ENCODE assay signal across 26 mouse cellular contexts in genomic region chr3:46828676-46829075, GRCm38 (mm10).
A peak's percentile ranks its signal among the peaks of the same experiment; 100 is the strongest.
DNase-seq lines count a peak whose midpoint lies in the region; ATAC-seq and TF ChIP-seq lines count a peak whose summit lies in the region.
"Had no signal": no experiment of that assay in that cellular context is flagged by ENCODE, and none has a peak within 500 bp of the region (broad histone marks: within the 10 kb centered on the region; RNA-seq: fewer than 3 reads in every experiment).

No protein-coding gene starts in this region.

- DNase-seq in lung, embryonic 14.5 days: peak; percentile 4
- DNase-seq in lung, postnatal 10 days: no peak
- peak; percentile 25 for DNase-seq in 3T3-L1 (ENCODE audit: low read depth, low spot score)
- peak; percentile 11 for DNase-seq in MEL (ENCODE audit: low read depth, low spot score)
- peak; percentile 1 for DNase-seq in mesoderm, embryonic 11.5 days (ENCODE audit: low read depth, low spot score)
- DNase-seq in urinary bladder, postnatal 25 days (ENCODE audit: low spot score): no peak
- no peak for DNase-seq in c-Kit-positive CD71-positive TER-119-positive erythroid progenitor cells, embryonic 14.5 days (ENCODE audit: low spot score)
- no peak for DNase-seq in cerebellum, adult 18-20 months
- DNase-seq: adrenal gland, adult 8-10 months; adrenal gland, postnatal 14 days; adrenal gland, postnatal 36 days; B cell, adult 2 months; cerebellum, adult 11 months; cerebellum, adult 2 months; cerebellum, adult 9-10 months; cerebellum, postnatal 10 days; cerebellum, postnatal 25 days; forebrain, postnatal 0 days had no signal

- no peaks in the 10 kb centered on the region for H3K4me1 ChIP-seq in lung, embryonic 14.5 days (ENCODE audit: insufficient read depth)
- H3K4me1 ChIP-seq in MEL (ENCODE audit: control insufficient read depth in 1 of 2, insufficient read depth in 2 of 2, low read length in 2 of 2): peaks cover 0 to 2% of the 10 kb centered on the region in 2 experiments; a peak in 1 of 4 replicates
- H3K4me1 ChIP-seq: embryonic facial prominence, embryonic 13.5 days; forebrain, embryonic 13.5 days; forebrain, embryonic 15.5 days had no signal

- H3K4me3 ChIP-seq in lung, embryonic 14.5 days (ENCODE audit: low read depth, low read length): no peak overlapping the region
- H3K4me3 ChIP-seq in MEL (ENCODE audit: control insufficient read depth in 1 of 2, insufficient read depth in 1 of 2, low read depth in 2 of 2, low read length in 2 of 2): no peak overlapping the region
- H3K4me3 ChIP-seq: embryonic facial prominence, embryonic 13.5 days; forebrain, embryonic 13.5 days; forebrain, embryonic 15.5 days had no signal

- no peak for ATAC-seq in lung, embryonic 14.5 days (ENCODE audit: insufficient read depth)
- ATAC-seq: activated CD4-positive, CD25-positive, alpha-beta regulatory T cell, adult 4 months; CD4-positive, CD25-positive, alpha-beta regulatory T cell, adult 4 months; forebrain, embryonic 13.5 days; forebrain, embryonic 15.5 days; forebrain, postnatal 0 days; Patski had no signal

- no peak for TF ChIP-seq POLR2A in MEL (IDR thresholded peaks at IDR 0.05; ENCODE audit: control insufficient read depth in 1 of 2, insufficient read depth in 1 of 2, low read depth in 1 of 2, low read length in 2 of 2, poor library complexity in 1 of 2)

- no peaks in the 10 kb centered on the region for H3K9me3 ChIP-seq in lung, embryonic 14.5 days (ENCODE audit: low read depth, low read length)
- H3K9me3 ChIP-seq in MEL (replicated peaks; ENCODE audit: insufficient read depth, low read length): no peaks in the 10 kb centered on the region
- H3K9me3 ChIP-seq: embryonic facial prominence, embryonic 13.5 days; forebrain, embryonic 13.5 days; forebrain, embryonic 15.5 days; G1E had no signal

- no peaks in the 10 kb centered on the region for H3K79me2 ChIP-seq in MEL (ENCODE audit: control insufficient read depth, insufficient read depth, low read length, poor library complexity)

- H3K9ac ChIP-seq in lung, embryonic 14.5 days: no peak overlapping the region
- no peak overlapping the region for H3K9ac ChIP-seq in MEL (ENCODE audit: control insufficient read depth, low read depth, low read length, poor library complexity, severe bottlenecking)
- H3K9ac ChIP-seq: embryonic facial prominence, embryonic 13.5 days; forebrain, embryonic 13.5 days; forebrain, embryonic 15.5 days; forebrain, postnatal 0 days had no signal

- TF ChIP-seq CTCF in lung, embryonic 14.5 days (IDR thresholded peaks at IDR 0.05; ENCODE audit: low read depth): no peak
- TF ChIP-seq CTCF in MEL (IDR thresholded peaks at IDR 0.05 in 2 of 3, conservative IDR thresholded peaks at IDR 0.05 in 1 of 3; ENCODE audit: control insufficient read depth in 1 of 3, insufficient read depth in 1 of 3, low read depth in 2 of 3, low read length in 3 of 3, poor library complexity in 1 of 3, severe bottlenecking in 1 of 3): no peak

- TF ChIP-seq RAD21 in MEL (IDR thresholded peaks at IDR 0.05; ENCODE audit: low read depth, low read length): no peak

- H3K4me2 ChIP-seq in lung, embryonic 14.5 days: no peak overlapping the region
- H3K4me2 ChIP-seq: embryonic facial prominence, embryonic 13.5 days; forebrain, embryonic 13.5 days; forebrain, embryonic 15.5 days had no signal

- TF ChIP-seq EP300 in MEL (IDR thresholded peaks at IDR 0.05; ENCODE audit: low read depth in 1 of 2, low read length in 2 of 2): no peak

- WGBS in lung, embryonic 14.5 days: 57% methylated on average over 3 of the region's 3 CpGs

- no peaks in the 10 kb centered on the region for H3K27me3 ChIP-seq in lung, embryonic 14.5 days (ENCODE audit: insufficient read depth, low read length)
- no peaks in the 10 kb centered on the region for H3K27me3 ChIP-seq in MEL (ENCODE audit: control insufficient read depth in 1 of 2, insufficient read depth in 2 of 2, low read length in 2 of 2)
- H3K27me3 ChIP-seq: CH12.LX; embryonic facial prominence, embryonic 13.5 days; forebrain, embryonic 13.5 days; forebrain, embryonic 15.5 days; Patski had no signal

- no peaks in the 10 kb centered on the region for H3K36me3 ChIP-seq in lung, embryonic 14.5 days (ENCODE audit: insufficient read depth)
- peaks cover 0 to 3% of the 10 kb centered on the region in 2 experiments; a peak in 2 of 4 replicates for H3K36me3 ChIP-seq in MEL (ENCODE audit: control insufficient read depth in 1 of 2, insufficient read depth in 2 of 2, low read length in 2 of 2)
- H3K36me3 ChIP-seq: embryonic facial prominence, embryonic 13.5 days; forebrain, embryonic 15.5 days; G1E had no signal

- H3K27ac ChIP-seq in lung, embryonic 14.5 days (ENCODE audit: low read depth): no peak overlapping the region
- H3K27ac ChIP-seq in MEL (ENCODE audit: control insufficient read depth, low read depth, low read length): no peak overlapping the region
- H3K27ac ChIP-seq: embryonic facial prominence, embryonic 13.5 days; forebrain, embryonic 13.5 days; forebrain, embryonic 15.5 days had no signal

TF ChIP-seq in MEL, 35 proteins besides CTCF, POLR2A, EP300 and RAD21:
- TF ChIP-seq ETS1 (IDR thresholded peaks at IDR 0.05; ENCODE audit: low read depth, low read length) (peak; percentile 73; the same call in 1 of the 2 replicates), SIN3A (IDR thresholded peaks at IDR 0.05; ENCODE audit: low read length) (no peak), MAFK (IDR thresholded peaks at IDR 0.05; ENCODE audit: borderline replicate concordance, low read depth, low read length) (no peak), CHD2 (IDR thresholded peaks at IDR 0.05; ENCODE audit: low read length) (no peak), NELFE (IDR thresholded peaks at IDR 0.05; ENCODE audit: low read depth, low read length) (no peak), MAX (IDR thresholded peaks at IDR 0.05; ENCODE audit: low read length) (no peak), CHD1 (IDR thresholded peaks at IDR 0.05; ENCODE audit: low read depth, low read length) (no peak), POLR2AphosphoS2 (IDR thresholded peaks at IDR 0.05; ENCODE audit: low read length) (no peak), MAZ (IDR thresholded peaks at IDR 0.05; ENCODE audit: low read depth, low read length) (no peak)

Comparison
In these comparisons a context has a peak if more than half of its experiments do, and no peak if none do; other contexts are left out.
1. DNase-seq: peak in lung, embryonic 14.5 days (single experiment), 3T3-L1 (single experiment), MEL (single experiment) and mesoderm, embryonic 11.5 days (single experiment); none in lung, postnatal 10 days (single experiment), urinary bladder, postnatal 25 days (single experiment), c-Kit-positive CD71-positive TER-119-positive erythroid progenitor cells, embryonic 14.5 days (single experiment) and cerebellum, adult 18-20 months (0 of 2).